Mouse (Mus musculus): ENCODE measurements around the gene Aurkb. TPM values are rescaled to one million over a fixed set of nuclear protein-coding genes. Genes with fewer than 3 reads are reported as not detected.

The Aurkb gene
- polyA plus RNA-seq, 1 experiment from 2014 or later: 217 TPM

GRCm38 (mm10) chr11:69080855-69081222, 35.4 kb downstream of the Aurkb start:
- WGBS: 91% methylated on average over 8 of the region's 8 CpGs
- Histone ChIP-seq H3K4me1 (peaks cover 19% of the 10 kb centered on the region), H3K36me3 (no peaks in the 10 kb centered on the region), H3K4me3 (no peak overlapping the region), H3K9me3 (replicated peaks) (no peaks in the 10 kb centered on the region), H3K27me3 (ENCODE audit: low read depth, poor library complexity, severe bottlenecking) (no peaks in the 10 kb centered on the region), H3K27ac (no peak overlapping the region)
- DNase-seq (ENCODE audit: low spot score): no peak

DNA sequence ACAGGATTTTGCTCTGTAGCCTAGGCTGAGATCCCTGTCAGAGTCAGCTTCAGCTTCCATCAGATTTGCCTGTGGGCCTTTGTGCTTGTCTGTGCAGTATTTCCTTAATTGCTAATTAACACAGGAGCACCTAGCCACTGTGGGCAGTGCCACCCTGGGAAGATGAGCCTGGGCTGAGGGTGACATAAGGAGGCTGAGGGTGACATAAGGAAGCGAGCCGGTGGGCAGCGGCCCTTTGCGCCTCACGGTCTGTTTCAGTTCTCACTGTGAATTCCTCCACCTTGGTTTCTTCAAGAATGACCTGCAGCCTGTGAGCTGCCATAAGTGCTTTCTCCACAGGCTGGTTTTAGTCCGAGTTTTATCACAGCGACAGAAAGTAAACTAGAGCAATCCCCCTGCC, 36.2 kb downstream of the Aurkb start:
- WGBS: 88% methylated on average over 7 of the region's 7 CpGs
- Histone ChIP-seq H3K4me3 (no peak overlapping the region), H3K27me3 (ENCODE audit: low read depth, poor library complexity, severe bottlenecking) (no peaks in the 10 kb centered on the region), H3K27ac (no peak overlapping the region), H3K4me1 (peaks cover 23% of the 10 kb centered on the region), H3K9me3 (replicated peaks) (no peaks in the 10 kb centered on the region), H3K36me3 (no peaks in the 10 kb centered on the region)
- no peak for DNase-seq (ENCODE audit: low spot score)

DNA sequence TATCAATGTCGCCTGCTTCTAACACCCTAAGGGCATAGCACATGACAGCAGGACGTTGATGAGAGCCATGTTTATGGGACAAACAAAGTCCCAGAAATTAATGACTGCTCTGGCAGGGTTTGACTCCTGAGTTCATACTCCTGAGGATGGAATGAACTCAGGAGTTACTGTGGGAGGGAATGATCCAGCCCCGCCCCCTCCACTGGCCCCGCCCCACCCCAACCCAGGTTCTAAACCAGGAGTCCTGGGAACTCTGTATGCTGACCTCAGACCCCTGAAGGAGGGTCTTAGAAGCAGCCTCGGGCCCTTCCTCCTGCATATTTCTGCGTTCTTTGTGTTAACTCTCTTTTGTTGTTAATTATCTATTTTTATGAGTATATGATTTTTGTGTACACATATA, 40.2 kb downstream of the Aurkb start:
- WGBS: 64% methylated on average over 6 of the region's 6 CpGs
- H3K36me3 ChIP-seq: peaks cover 13% of the 10 kb centered on the region
- peaks cover 42% of the 10 kb centered on the region for H3K4me1 ChIP-seq
- DNase-seq (ENCODE audit: low spot score): no peak
- no peak overlapping the region for H3K4me3 ChIP-seq
- no peaks in the 10 kb centered on the region for H3K9me3 ChIP-seq (replicated peaks)
- H3K27me3 ChIP-seq (ENCODE audit: low read depth, poor library complexity, severe bottlenecking): no peaks in the 10 kb centered on the region
- H3K27ac ChIP-seq: no peak overlapping the region

GRCm38 (mm10) chr11:69086390-69086789, 40.9 kb downstream of the Aurkb start:
- no peaks in the 10 kb centered on the region for H3K27me3 ChIP-seq (ENCODE audit: low read depth, poor library complexity, severe bottlenecking)
- H3K36me3 ChIP-seq: peaks cover 21% of the 10 kb centered on the region
- no peaks in the 10 kb centered on the region for H3K9me3 ChIP-seq (replicated peaks)
- no peak for DNase-seq (ENCODE audit: low spot score)
- peaks cover 42% of the 10 kb centered on the region for H3K4me1 ChIP-seq
- WGBS: 61% methylated on average over 6 of the region's 6 CpGs
- H3K27ac ChIP-seq: peak overlapping the region; percentile 47; the same call in 1 of the 2 replicates
- no peak overlapping the region for H3K4me3 ChIP-seq

- H3K9me3 ChIP-seq (replicated peaks): no peaks in the 10 kb centered on the region
- peaks cover 28% of the 10 kb centered on the region for H3K36me3 ChIP-seq
- H3K27me3 ChIP-seq (ENCODE audit: low read depth, poor library complexity, severe bottlenecking): no peaks in the 10 kb centered on the region
- peak overlapping the region; percentile 100; the same call in 1 of the 2 replicates for H3K4me3 ChIP-seq
- H3K4me1 ChIP-seq: peaks cover 49% of the 10 kb centered on the region
- peak overlapping the region; percentile 47; the same call in 1 of the 2 replicates for H3K27ac ChIP-seq
- DNase-seq (ENCODE audit: low spot score): no peak
- 23% methylated on average over 4 of the region's 4 CpGs for WGBS
These were observed 41.6 kb downstream of the Aurkb start for GRCm38 (mm10) chr11:69087082-69087481.

- H3K27me3 ChIP-seq (ENCODE audit: low read depth, poor library complexity, severe bottlenecking): no peaks in the 10 kb centered on the region
- WGBS: 69% methylated on average over 2 of the region's 2 CpGs
- H3K27ac ChIP-seq: peak overlapping the region; percentile 100
- H3K36me3 ChIP-seq: peaks cover 30% of the 10 kb centered on the region
- no peak for DNase-seq (ENCODE audit: low spot score)
- H3K4me3 ChIP-seq: peak overlapping the region; percentile 100
- H3K9me3 ChIP-seq (replicated peaks): no peaks in the 10 kb centered on the region
- H3K4me1 ChIP-seq: peaks cover 49% of the 10 kb centered on the region
These were observed 42.1 kb downstream of the Aurkb start for GRCm38 (mm10) chr11:69087597-69087996.

DNA sequence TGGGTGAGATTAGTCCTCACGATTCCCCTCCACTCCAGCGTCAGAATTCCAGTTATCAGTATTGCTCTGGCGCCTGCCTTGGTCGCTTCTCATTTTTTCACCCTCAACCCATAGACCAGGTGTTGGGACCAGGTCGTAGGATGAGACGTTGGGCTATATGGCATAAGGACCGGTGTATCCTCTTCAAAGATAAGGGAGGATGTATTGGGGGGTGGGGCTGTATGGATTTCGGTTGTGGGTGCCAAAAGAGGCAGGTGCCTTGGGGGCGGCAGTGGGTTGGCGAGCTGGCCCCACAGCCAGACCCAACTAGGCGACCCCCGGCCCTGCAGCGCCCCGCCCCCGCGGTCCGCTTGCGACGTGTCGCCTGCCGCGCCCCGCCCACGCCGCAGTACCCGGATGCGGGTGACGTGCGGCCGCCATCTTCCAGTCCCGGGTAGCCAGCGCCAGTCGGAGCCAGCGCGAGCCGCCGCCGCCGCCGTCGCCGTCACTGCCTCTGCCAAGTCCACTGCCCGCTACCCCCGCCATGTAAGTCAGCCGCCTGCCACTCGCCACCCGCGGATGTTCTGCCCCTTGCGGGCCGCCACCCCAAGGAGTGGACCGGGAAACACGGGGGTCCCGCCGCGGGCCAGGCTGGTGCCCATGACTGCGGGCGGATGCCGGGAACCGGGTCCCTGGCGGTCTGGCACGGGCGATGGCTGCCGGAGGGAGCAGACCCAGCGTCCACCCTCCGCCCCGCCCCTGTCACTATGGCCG, 42.8 kb downstream of the Aurkb start, which contains the start of gene Vamp2:
Gene Vamp2 (plus strand): TSS at position 388 of the 753 bp plus-strand sequence.
- Histone ChIP-seq H3K9me3 (replicated peaks) (no peaks in the 10 kb centered on the region), H3K36me3 (peaks cover 34% of the 10 kb centered on the region), H3K4me3 (peak within 1 kb of the TSS; percentile 100), H3K27ac (peak within 1 kb of the TSS; percentile 100), H3K27me3 (ENCODE audit: low read depth, poor library complexity, severe bottlenecking) (no peaks in the 10 kb centered on the region), H3K4me1 (peaks cover 49% of the 10 kb centered on the region)
- under 1% methylated on average over 65 of the region's 67 CpGs for WGBS
- peak; percentile 98 for DNase-seq (ENCODE audit: low spot score)

GRCm38 (mm10) chr11:69088856-69089615, 43.6 kb downstream of the Aurkb start:
- Histone ChIP-seq H3K27me3 (ENCODE audit: low read depth, poor library complexity, severe bottlenecking) (no peaks in the 10 kb centered on the region), H3K4me1 (peaks cover 51% of the 10 kb centered on the region), H3K9me3 (replicated peaks) (no peaks in the 10 kb centered on the region), H3K4me3 (peak overlapping the region; percentile 100), H3K36me3 (peaks cover 34% of the 10 kb centered on the region), H3K27ac (peak overlapping the region; percentile 100)
- DNase-seq (ENCODE audit: low spot score): no peak
- WGBS: 12% methylated on average over 25 of the region's 25 CpGs

- Histone ChIP-seq H3K9me3 (replicated peaks) (no peaks in the 10 kb centered on the region), H3K27ac (peak overlapping the region; percentile 100), H3K4me3 (peak overlapping the region; percentile 100), H3K4me1 (peaks cover 57% of the 10 kb centered on the region), H3K27me3 (ENCODE audit: low read depth, poor library complexity, severe bottlenecking) (no peaks in the 10 kb centered on the region), H3K36me3 (peaks cover 34% of the 10 kb centered on the region)
- WGBS: 88% methylated on average over 12 of the region's 12 CpGs
- no peak for DNase-seq (ENCODE audit: low spot score)
These were observed 44.3 kb downstream of the Aurkb start for GRCm38 (mm10) chr11:69089616-69090290.

GRCm38 (mm10) chr11:69090367-69090766, 44.9 kb downstream of the Aurkb start:
- Histone ChIP-seq H3K27ac (no peak overlapping the region), H3K9me3 (replicated peaks) (no peaks in the 10 kb centered on the region), H3K36me3 (peaks cover 34% of the 10 kb centered on the region), H3K4me1 (peaks cover 58% of the 10 kb centered on the region), H3K27me3 (ENCODE audit: low read depth, poor library complexity, severe bottlenecking) (no peaks in the 10 kb centered on the region), H3K4me3 (peak overlapping the region; percentile 100; the same call in 1 of the 2 replicates)
- DNase-seq (ENCODE audit: low spot score): no peak
- WGBS: 81% methylated on average over 6 of the region's 6 CpGs

- WGBS: 66% methylated on average over 7 of the region's 7 CpGs
- no peaks in the 10 kb centered on the region for H3K27me3 ChIP-seq (ENCODE audit: low read depth, poor library complexity, severe bottlenecking)
- peaks cover 34% of the 10 kb centered on the region for H3K36me3 ChIP-seq
- peaks cover 66% of the 10 kb centered on the region for H3K4me1 ChIP-seq
- H3K9me3 ChIP-seq (replicated peaks): no peaks in the 10 kb centered on the region
- no peak for DNase-seq (ENCODE audit: low spot score)
- peak overlapping the region; percentile 13; the same call in 1 of the 2 replicates for H3K4me3 ChIP-seq
- H3K27ac ChIP-seq: no peak overlapping the region
These were observed 46.3 kb downstream of the Aurkb start for GRCm38 (mm10) chr11:69091566-69092385.

- Histone ChIP-seq H3K4me3 (peak overlapping the region; percentile 13; the same call in 1 of the 2 replicates), H3K27ac (no peak overlapping the region), H3K27me3 (ENCODE audit: low read depth, poor library complexity, severe bottlenecking) (no peaks in the 10 kb centered on the region), H3K4me1 (peaks cover 66% of the 10 kb centered on the region), H3K9me3 (replicated peaks) (no peaks in the 10 kb centered on the region), H3K36me3 (peaks cover 34% of the 10 kb centered on the region)
- 6% methylated on average over 3 of the region's 3 CpGs for WGBS
- peak; percentile 90 for DNase-seq (ENCODE audit: low spot score)
These were observed 46.9 kb downstream of the Aurkb start for GRCm38 (mm10) chr11:69092386-69092751.
